Mouse (Mus musculus): ENCODE data around the gene Dnah6. TPM values are rescaled to one million over a fixed set of nuclear protein-coding genes. Genes with fewer than 3 reads are reported as not detected.

Dnah6 gene
- polyA plus RNA-seq, 1 experiment from 2014 or later: 0.37 TPM

GRCm38 (mm10) chr6:73011827-73012226 is 209.6 kb downstream of the Dnah6 start:
- Histone ChIP-seq H3K9me3 (no peaks in the 10 kb centered on the region), H3K4me2 (replicated peaks) (no peak overlapping the region), H3K4me1 (peaks cover 4% of the 10 kb centered on the region; the same call in 1 of the 2 replicates), H3K9ac (replicated peaks) (no peak overlapping the region), H3K27me3 (no peaks in the 10 kb centered on the region), H3K36me3 (no peaks in the 10 kb centered on the region), H3K4me3 (no peak overlapping the region), H3K27ac (replicated peaks) (no peak overlapping the region)
- no peak for ATAC-seq (replicated peaks)
- WGBS: 42% methylated on average over 6 of the region's 6 CpGs

DNA sequence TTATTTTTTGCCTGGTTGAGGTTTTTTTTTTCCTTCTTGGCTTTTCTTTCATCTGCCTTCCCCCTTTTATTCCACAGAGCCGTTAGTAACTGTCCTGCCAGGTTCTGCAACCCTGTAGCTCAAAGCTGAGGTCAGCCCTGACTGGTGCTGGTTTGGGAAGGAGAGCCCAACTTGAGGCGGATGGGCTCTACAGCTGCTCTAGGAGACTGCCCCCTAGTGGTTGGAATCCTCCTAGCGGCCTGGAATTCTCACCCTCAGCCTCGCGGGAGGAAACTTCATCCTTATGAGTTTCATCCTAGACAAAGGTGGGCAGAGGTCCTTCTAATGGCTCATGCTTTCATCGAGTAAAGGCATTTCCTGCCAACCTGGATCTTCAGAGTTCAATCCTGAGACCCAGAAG is 211.4 kb downstream of the Dnah6 start:
- 40% methylated on average over 6 of the region's 6 CpGs for WGBS
- H3K9me3 ChIP-seq: no peaks in the 10 kb centered on the region
- H3K27ac ChIP-seq (replicated peaks): no peak overlapping the region
- no peak overlapping the region for H3K4me2 ChIP-seq (replicated peaks)
- peaks cover 4% of the 10 kb centered on the region; the same call in 1 of the 2 replicates for H3K4me1 ChIP-seq
- ATAC-seq (replicated peaks): no peak
- H3K36me3 ChIP-seq: no peaks in the 10 kb centered on the region
- no peaks in the 10 kb centered on the region for H3K27me3 ChIP-seq
- H3K9ac ChIP-seq (replicated peaks): no peak overlapping the region
- H3K4me3 ChIP-seq: no peak overlapping the region

DNA sequence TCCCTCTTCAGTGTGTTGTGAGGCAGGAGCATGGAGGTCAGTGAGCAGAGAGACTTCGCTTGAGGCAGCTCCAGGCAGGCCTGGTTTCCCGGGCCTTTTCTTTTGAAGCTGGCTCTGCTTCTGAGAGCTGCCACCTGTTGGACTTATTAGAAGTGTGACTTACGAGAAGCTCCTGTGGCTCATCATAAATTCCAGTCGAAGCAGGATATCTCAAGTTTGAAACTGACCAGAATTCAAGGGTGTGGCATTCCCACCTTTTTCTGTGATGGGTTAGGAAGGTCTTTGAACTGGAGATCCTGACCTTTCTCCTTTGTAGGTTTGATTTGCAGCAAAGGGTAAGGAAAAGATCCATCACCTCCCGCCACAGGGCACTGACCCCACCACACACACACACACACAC is 217.8 kb downstream of the Dnah6 start:
- WGBS: 85% methylated on average over 5 of the region's 5 CpGs

DNA sequence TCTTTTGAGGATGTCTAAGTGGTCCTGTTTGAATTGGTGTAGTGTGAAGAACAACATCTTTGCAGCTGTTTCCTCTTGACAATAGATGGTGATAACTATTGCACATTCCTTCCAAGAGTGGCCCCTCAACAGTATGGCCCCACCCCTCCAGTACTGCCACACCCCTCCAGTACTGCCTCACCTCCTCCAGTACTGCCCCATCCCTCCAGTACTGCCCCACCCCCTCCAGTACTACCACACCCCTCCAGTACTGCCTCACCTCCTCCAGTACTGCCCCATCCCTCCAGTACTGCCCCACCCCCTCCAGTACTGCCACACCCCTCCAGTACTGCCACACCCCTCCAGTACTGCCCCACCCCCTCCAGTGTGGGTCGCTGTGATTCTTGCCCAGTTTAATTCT is 219.1 kb downstream of the Dnah6 start:
- no peak for ATAC-seq (replicated peaks)
- no peak overlapping the region for H3K9ac ChIP-seq (replicated peaks)
- H3K36me3 ChIP-seq: no peaks in the 10 kb centered on the region
- H3K4me1 ChIP-seq: no peaks in the 10 kb centered on the region
- H3K27me3 ChIP-seq: no peaks in the 10 kb centered on the region
- WGBS: 64% methylated on average over 1 of the region's 1 CpGs
- no peak overlapping the region for H3K4me2 ChIP-seq (replicated peaks)
- no peak overlapping the region for H3K27ac ChIP-seq (replicated peaks)
- H3K4me3 ChIP-seq: no peak overlapping the region
- H3K9me3 ChIP-seq: no peaks in the 10 kb centered on the region

More for the DNA sequence above, 217.8 kb downstream of the Dnah6 start:
- no peak overlapping the region for H3K4me3 ChIP-seq
- H3K27me3 ChIP-seq: no peaks in the 10 kb centered on the region
- H3K4me1 ChIP-seq: no peaks in the 10 kb centered on the region
- no peak overlapping the region for H3K9ac ChIP-seq (replicated peaks)
- no peaks in the 10 kb centered on the region for H3K36me3 ChIP-seq
- no peak overlapping the region for H3K27ac ChIP-seq (replicated peaks)
- no peaks in the 10 kb centered on the region for H3K9me3 ChIP-seq
- ATAC-seq (replicated peaks): no peak
- H3K4me2 ChIP-seq (replicated peaks): no peak overlapping the region

GRCm38 (mm10) chr6:72998809-72999208 is 222.6 kb downstream of the Dnah6 start:
- ATAC-seq (replicated peaks): no peak

DNA sequence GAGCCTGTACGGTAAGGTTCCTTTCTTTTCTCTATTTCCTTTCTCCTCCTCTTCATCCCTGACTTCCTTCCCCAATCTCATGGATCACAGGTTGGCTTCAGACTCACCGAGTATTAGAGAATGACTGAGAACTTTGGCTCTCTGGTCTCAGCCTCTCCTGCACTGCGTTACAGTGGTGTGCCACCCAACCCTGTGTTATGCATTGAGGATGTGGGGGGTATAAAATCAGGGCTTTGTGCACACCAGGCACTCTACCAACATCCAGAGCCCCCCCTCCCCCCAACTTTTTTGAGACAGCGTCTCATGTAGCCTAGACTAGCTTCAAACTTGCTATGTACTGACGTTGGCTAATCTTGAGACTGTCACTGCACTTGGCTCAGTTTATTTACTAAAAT is 227.8 kb downstream of the Dnah6 start:
- 87% methylated on average over 5 of the region's 5 CpGs for WGBS
- H3K4me1 ChIP-seq: peaks cover 5% of the 10 kb centered on the region; the same call in 1 of the 2 replicates
- ATAC-seq (replicated peaks): no peak

More at GRCm38 (mm10) chr6:72998809-72999208, 222.6 kb downstream of the Dnah6 start:
- no peaks in the 10 kb centered on the region for H3K9me3 ChIP-seq
- no peaks in the 10 kb centered on the region for H3K4me1 ChIP-seq
- H3K4me2 ChIP-seq (replicated peaks): no peak overlapping the region
- H3K4me3 ChIP-seq: no peak overlapping the region
- WGBS: 94% methylated on average over 1 of the region's 1 CpGs
- H3K27me3 ChIP-seq: no peaks in the 10 kb centered on the region
- H3K36me3 ChIP-seq: no peaks in the 10 kb centered on the region
- no peak overlapping the region for H3K27ac ChIP-seq (replicated peaks)
- H3K9ac ChIP-seq (replicated peaks): no peak overlapping the region

DNA sequence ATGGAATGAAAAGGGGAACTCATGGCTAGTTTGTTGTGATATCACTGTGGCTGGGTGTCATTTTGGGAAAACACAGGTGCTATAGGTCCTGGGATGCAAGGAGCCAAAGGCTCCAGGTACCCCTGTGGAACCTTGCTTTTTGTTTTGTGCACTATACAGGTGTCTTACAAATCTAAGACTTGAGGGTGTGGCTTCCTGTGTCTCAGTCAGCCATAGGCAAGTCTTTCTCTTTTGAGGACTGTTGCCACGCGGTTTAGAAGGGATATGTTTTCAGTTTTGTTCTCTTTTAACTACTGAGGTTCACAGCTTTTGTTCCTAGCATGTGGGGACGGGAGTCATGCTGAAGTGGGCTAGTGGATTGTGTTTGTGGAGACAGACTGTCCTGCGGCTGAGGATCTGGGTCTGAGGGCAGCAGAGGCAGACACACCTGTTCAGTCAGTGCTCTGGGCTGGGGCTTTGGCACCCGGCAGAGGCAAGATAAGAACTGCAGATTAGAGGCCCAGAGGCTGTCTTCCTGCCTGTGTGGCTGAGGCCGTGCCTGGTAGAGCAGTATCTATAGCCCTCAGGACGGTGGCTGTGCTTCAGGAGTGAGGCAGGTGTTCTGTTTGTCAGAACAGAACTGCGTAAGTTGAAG is 228.3 kb downstream of the Dnah6 start:
- H3K27ac ChIP-seq (replicated peaks): no peak overlapping the region
- H3K9ac ChIP-seq (replicated peaks): no peak overlapping the region
- H3K27me3 ChIP-seq: no peaks in the 10 kb centered on the region
- no peaks in the 10 kb centered on the region for H3K36me3 ChIP-seq
- H3K9me3 ChIP-seq: no peaks in the 10 kb centered on the region
- ATAC-seq (replicated peaks): no peak
- no peak overlapping the region for H3K4me2 ChIP-seq (replicated peaks)
- peaks cover 5% of the 10 kb centered on the region; the same call in 1 of the 2 replicates for H3K4me1 ChIP-seq
- no peak overlapping the region for H3K4me3 ChIP-seq
- 73% methylated on average over 8 of the region's 8 CpGs for WGBS

More for the DNA sequence above, 227.8 kb downstream of the Dnah6 start:
- H3K9ac ChIP-seq (replicated peaks): no peak overlapping the region
- H3K4me2 ChIP-seq (replicated peaks): no peak overlapping the region
- H3K4me3 ChIP-seq: no peak overlapping the region
- no peak overlapping the region for H3K27ac ChIP-seq (replicated peaks)
- no peaks in the 10 kb centered on the region for H3K27me3 ChIP-seq
- H3K36me3 ChIP-seq: no peaks in the 10 kb centered on the region
- no peaks in the 10 kb centered on the region for H3K9me3 ChIP-seq

- no peak overlapping the region for H3K4me2 ChIP-seq (replicated peaks)
- no peak overlapping the region for H3K4me3 ChIP-seq
- no peaks in the 10 kb centered on the region for H3K36me3 ChIP-seq
- H3K4me1 ChIP-seq: peaks cover 5% of the 10 kb centered on the region; the same call in 1 of the 2 replicates
- ATAC-seq (replicated peaks): no peak
- no peaks in the 10 kb centered on the region for H3K27me3 ChIP-seq
- no peak overlapping the region for H3K9ac ChIP-seq (replicated peaks)
- H3K27ac ChIP-seq (replicated peaks): no peak overlapping the region
- H3K9me3 ChIP-seq: no peaks in the 10 kb centered on the region
- 97% methylated on average over 5 of the region's 5 CpGs for WGBS
Observed at GRCm38 (mm10) chr6:72990206-72990605, 231.2 kb downstream of the Dnah6 start.

- Histone ChIP-seq H3K27ac (replicated peaks) (no peak overlapping the region), H3K36me3 (no peaks in the 10 kb centered on the region), H3K27me3 (no peaks in the 10 kb centered on the region), H3K4me2 (replicated peaks) (no peak overlapping the region), H3K9ac (replicated peaks) (no peak overlapping the region), H3K4me1 (peaks cover 5% of the 10 kb centered on the region; the same call in 1 of the 2 replicates), H3K9me3 (no peaks in the 10 kb centered on the region), H3K4me3 (no peak overlapping the region)
- peak; percentile 78 for ATAC-seq (replicated peaks)
- 18% methylated on average over 7 of the region's 7 CpGs for WGBS
Observed at GRCm38 (mm10) chr6:72989028-72989736, 232.3 kb downstream of the Dnah6 start.

DNA sequence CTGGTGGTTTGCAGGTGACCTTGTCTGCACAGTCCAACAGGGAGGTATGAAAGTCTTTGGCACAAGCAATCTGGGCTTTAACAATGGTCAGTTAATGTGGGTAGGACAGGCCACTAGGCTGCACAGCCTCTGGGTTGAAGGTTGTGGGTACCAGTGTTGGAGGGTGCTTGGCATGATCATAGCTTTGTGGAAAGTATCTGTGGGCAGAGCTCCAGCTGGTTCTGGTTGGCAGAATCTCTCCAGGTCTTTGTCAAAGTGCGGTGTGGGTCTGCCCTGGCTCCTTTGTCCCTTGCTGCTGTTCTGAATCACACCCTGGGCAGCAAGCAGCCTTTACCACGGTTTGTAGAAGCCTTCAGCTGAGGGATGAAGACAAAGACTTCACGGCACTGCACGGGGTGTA is 238.9 kb downstream of the Dnah6 start:
- H3K4me1 ChIP-seq: no peaks in the 10 kb centered on the region
- no peaks in the 10 kb centered on the region for H3K27me3 ChIP-seq
- H3K36me3 ChIP-seq: no peaks in the 10 kb centered on the region
- H3K4me2 ChIP-seq (replicated peaks): no peak overlapping the region
- H3K9me3 ChIP-seq: no peaks in the 10 kb centered on the region
- H3K4me3 ChIP-seq: no peak overlapping the region
- H3K27ac ChIP-seq (replicated peaks): no peak overlapping the region
- WGBS: 54% methylated on average over 4 of the region's 4 CpGs
- no peak overlapping the region for H3K9ac ChIP-seq (replicated peaks)
- ATAC-seq (replicated peaks): peak; percentile 29; the same call in 1 of the 2 replicates

DNA sequence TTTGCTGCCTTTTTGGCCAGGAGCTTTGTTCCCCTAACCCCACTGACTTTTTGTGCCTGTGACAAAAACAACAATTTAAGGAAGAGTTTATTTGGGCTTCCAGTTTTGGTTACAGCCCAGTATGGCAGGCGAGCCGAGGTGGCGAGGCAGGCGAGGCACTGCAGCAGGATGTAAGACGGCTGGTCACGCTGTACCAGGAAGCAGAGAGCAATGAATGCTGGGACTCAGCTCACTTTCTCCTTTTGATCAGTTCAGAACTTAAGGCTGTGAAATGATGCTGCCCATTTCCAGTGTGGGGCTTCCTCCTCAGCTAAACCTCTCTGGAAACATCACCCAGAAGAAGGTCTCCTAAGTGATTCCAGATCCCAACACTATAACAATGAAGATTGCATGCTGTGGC is 239.6 kb downstream of the Dnah6 start:
- WGBS: 73% methylated on average over 6 of the region's 6 CpGs
- H3K4me1 ChIP-seq: no peaks in the 10 kb centered on the region
- no peaks in the 10 kb centered on the region for H3K9me3 ChIP-seq
- no peak overlapping the region for H3K9ac ChIP-seq (replicated peaks)
- H3K27me3 ChIP-seq: no peaks in the 10 kb centered on the region
- no peak overlapping the region for H3K4me2 ChIP-seq (replicated peaks)
- H3K27ac ChIP-seq (replicated peaks): no peak overlapping the region
- H3K4me3 ChIP-seq: no peak overlapping the region
- no peaks in the 10 kb centered on the region for H3K36me3 ChIP-seq
- no peak for ATAC-seq (replicated peaks)

DNA sequence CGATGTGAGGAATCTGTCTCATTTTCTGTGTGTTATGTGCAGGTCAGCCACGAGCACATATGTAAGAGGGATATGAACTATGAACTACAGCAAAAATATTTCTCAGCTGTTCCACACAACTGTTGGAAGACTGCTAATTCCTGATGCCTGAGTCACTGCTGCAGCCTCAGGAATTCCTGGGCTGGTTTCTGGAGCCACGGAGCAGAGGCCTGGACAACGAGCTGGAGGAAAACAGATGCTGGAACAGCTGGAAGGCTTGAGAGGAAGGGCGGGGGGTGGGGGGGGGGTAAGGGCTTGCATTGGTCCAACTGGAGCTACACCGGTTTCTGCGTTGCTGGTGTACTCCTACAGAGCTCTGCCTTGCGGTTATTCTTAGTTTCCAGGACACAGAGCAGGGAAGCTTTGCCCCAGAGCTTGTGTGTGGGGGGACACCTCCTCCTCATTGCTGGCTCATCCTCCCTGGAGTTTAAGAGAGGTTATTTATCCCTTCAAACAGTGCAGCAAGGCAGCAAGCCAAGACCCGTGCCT is 240.3 kb downstream of the Dnah6 start:
- no peaks in the 10 kb centered on the region for H3K36me3 ChIP-seq
- 51% methylated on average over 9 of the region's 9 CpGs for WGBS
- H3K9ac ChIP-seq (replicated peaks): no peak overlapping the region
- H3K4me2 ChIP-seq (replicated peaks): no peak overlapping the region
- no peaks in the 10 kb centered on the region for H3K4me1 ChIP-seq
- H3K27ac ChIP-seq (replicated peaks): no peak overlapping the region
- no peaks in the 10 kb centered on the region for H3K9me3 ChIP-seq
- no peaks in the 10 kb centered on the region for H3K27me3 ChIP-seq
- no peak for ATAC-seq (replicated peaks)
- H3K4me3 ChIP-seq: no peak overlapping the region

Measured in forebrain, embryonic 15.5 days (tissue).